Mouse (Mus musculus): Measurements from ENCODE around the gene Sh3pxd2a. TPM values are rescaled to one million over a fixed set of nuclear protein-coding genes. Genes with fewer than 3 reads are reported as not detected.

The Sh3pxd2a gene
- total RNA-seq (2023) = 1.1 and 1.2 TPM in 2 replicates

GRCm38 (mm10) chr19:47464304-47465241 is at the start of gene Sh3pxd2a:
Sh3pxd2a (minus strand) TSS chr19:47464401.

Other genes with a start within 250 kb of the Sh3pxd2a start
- 17.9 and 21.8 TPM in 2 replicates for gene Stn1, start 73.1 kb upstream of the Sh3pxd2a start, total RNA-seq (2023)
- 109 and 131 TPM in 2 replicates for gene Slk, start 115.3 kb upstream of the Sh3pxd2a start, total RNA-seq (2023)
- gene Col17a1, start 227.7 kb upstream of the Sh3pxd2a start, total RNA-seq (2023) = not detected in 2 replicates

Data from neutrophil, adult 65 days (primary cell).